Mouse (Mus musculus) B cell, adult 62 days (primary cell): ENCODE results near the gene Olfr461. TPM values are rescaled to one million over a fixed set of nuclear protein-coding genes. Genes with fewer than 3 reads are reported as not detected.

Source experiments
- total RNA-seq: library from RNA; stranded (reverse); gene quantifications from 4 replicates; pipeline ENCODE4 v1.2.4, GENCODE M21; 2023

The Olfr461 gene
- total RNA-seq: not detected in 4 replicates

DNA sequence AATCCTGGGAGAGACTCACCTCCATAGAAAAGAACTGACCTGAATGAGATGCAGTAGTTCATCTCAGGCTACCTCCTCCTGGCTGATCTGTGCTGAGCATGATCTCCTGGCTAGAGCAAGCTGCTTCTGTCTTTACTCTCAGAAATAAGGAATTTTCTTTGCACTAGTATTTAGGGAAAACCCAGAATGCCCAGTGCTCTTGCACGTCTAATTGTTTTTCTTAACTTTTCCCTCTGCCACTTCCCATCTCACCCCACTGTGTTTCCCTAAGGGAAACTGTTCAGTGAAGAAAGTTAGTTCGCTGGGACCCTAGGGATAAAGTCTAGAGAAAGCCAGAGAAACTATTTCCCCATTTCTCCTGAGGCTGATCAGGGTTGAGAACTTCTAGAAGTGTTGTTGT is at the start of gene Olfr461:
Olfr461 (minus strand) TSS at position 101 of the 400 bp plus-strand sequence.

DNA sequence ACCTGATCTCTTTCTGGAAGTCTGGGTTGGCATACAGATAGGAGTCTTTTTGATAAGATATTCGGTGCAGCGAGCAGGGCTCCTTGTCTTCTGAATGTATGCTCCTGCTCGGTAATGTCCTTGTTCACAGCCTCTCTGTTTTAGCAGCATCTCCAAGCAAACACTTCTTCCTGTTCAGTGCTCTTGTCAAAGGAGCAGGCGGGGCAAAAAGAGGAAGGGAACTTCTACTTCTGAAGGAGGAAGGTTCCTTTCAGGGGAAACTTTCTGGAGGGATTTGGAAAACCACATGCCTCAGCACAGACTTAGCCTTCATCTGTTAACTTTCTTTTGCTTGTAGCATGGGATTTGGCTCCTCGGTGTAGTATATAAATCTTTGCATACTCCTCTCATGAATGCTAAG is 30.8 kb upstream of the Olfr461 start, which contains the start of gene Clec5a:
Clec5a (minus strand) TSS at position 177 of the 400 bp plus-strand sequence.

DNA sequence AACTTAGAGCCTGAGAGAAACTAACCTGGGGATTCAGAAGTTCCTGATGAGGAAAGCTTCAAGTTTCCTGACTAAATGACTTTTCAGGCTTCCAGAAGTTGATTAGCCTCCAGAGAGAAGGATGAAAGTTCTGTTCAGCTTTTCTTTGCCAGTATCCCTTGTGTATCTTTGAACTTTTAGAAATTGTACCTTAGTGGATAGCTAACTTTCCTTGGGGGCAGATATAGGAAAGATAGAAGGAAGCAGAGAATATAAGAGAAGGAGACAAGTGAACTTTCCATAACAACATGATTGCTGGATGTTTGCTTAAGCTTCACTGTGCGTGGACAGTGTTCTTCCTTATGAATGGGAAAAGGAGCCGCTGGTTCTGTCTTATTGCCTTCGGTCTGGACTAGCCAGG is 14.3 kb upstream of the Olfr461 start, which contains the start of gene Olfr460:
Olfr460 (plus strand) TSS at position 301 of the 400 bp plus-strand sequence.

DNA sequence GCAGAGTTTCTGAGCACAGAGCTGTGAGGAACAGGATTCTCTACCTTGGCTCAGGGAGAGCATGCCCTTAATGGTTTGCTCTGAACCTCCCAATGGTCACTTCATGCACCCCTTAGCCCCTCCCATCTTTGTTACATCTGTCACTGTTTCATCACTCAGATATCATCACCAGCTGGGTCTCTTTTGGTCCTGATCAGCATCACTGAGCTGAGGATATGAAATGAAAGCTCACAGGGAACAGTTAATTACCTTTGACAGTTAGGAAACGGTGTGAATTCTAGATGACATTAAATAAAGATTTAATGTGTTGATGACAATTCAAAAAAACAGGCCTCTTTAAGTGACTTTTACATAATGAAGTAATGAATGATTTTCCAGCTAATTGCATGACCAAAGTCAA is 35.4 kb downstream of the Olfr461 start, which contains the start of gene Prss37:
Prss37 (minus strand) TSS at position 101 of the 400 bp plus-strand sequence.

DNA sequence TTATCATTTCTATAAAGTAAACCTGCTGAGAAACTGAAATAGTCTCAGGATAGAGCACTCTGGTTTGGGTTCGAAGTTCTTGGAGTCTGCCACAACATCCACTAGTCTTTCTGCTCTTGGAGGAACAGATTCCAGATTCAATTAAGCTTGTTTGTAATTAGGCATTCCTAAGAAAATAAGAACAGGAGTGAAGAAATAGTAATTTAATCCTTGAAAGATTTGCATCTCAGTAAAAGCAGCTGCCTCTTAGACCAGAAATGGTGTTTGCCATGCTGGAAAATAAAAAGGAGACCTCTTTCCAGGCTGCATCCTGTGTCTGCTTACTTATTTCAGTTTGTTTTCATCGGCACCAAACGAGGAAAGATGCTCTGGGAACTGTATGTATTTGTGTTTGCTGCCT is 61.6 kb downstream of the Olfr461 start, which contains the start of gene Tas2r108:
Tas2r108 (plus strand) TSS at position 301 of the 400 bp plus-strand sequence.

Other genes starting within 250 kb of the Olfr461 start
- 21.9 to 26.9 TPM (median 25.6 TPM) in 4 replicates for gene Agk, start 229.9 kb downstream of the Olfr461 start, total RNA-seq
- 12.9 to 16.7 TPM (median 14.0 TPM) in 4 replicates for gene E330009J07Rik, start 118.9 kb downstream of the Olfr461 start, total RNA-seq
- gene Wee2, start 116.0 kb downstream of the Olfr461 start, total RNA-seq: not detected in 4 replicates
- 106 to 125 TPM (median 111 TPM) in 4 replicates for gene Ssbp1, start 83.7 kb downstream of the Olfr461 start, total RNA-seq
- gene Tas2r137, start 63.8 kb downstream of the Olfr461 start, total RNA-seq: 0.57 to 1.4 TPM (median 0.76 TPM) in 3 of 4 replicates, not detected in the other
- gene Tas2r108, start 61.5 kb downstream of the Olfr461 start, total RNA-seq: not detected in 4 replicates
- gene Prss37, start 35.5 kb downstream of the Olfr461 start, total RNA-seq: not detected in 4 replicates
- not detected in 4 replicates for gene Olfr460, start 14.4 kb upstream of the Olfr461 start, total RNA-seq
- not detected in 4 replicates for gene Clec5a, start 30.8 kb upstream of the Olfr461 start, total RNA-seq
- gene Tas2r138, start 58.3 kb upstream of the Olfr461 start, total RNA-seq: not detected in 4 replicates
- not detected in 4 replicates for gene Mgam, start 73.8 kb upstream of the Olfr461 start, total RNA-seq